Mouse (Mus musculus) left cerebral cortex, postnatal 36 days (tissue): ENCODE measurements around the gene Plekhg5. TPM values are rescaled to one million over a fixed set of nuclear protein-coding genes. Genes with fewer than 3 reads are reported as not detected.

Experiments used
- DNase-seq, 2 experiments: peaks; one replicate each; pipeline ENCODE4 v3.0.0; 2021 to 2022; ENCODE audit warnings: low spot score in 2 of 2, mixed read lengths in 1 of 2
- intact Hi-C: fragments of 180-260 bp; cut with DNase I; formaldehyde crosslinking; loops from one replicate; pipeline ENCODE4 v1.15.1; 2025
- total RNA-seq, 2 experiments: library from RNA; stranded (reverse); gene quantifications; 2 replicates each; pipeline ENCODE4 v1.2.3; 2021

Plekhg5 gene
- total RNA-seq, 2 experiments from 2014 or later, result 82.5 to 84.4 TPM

GRCm38 (mm10) chr4:152162748-152163147, 90.5 kb downstream of the Plekhg5 start:
- intact Hi-C loops, result no loop called here
- no peak for DNase-seq

Other genes with a start within 250 kb of the Plekhg5 start
- gene Camta1, start 210.6 kb upstream of the Plekhg5 start, total RNA-seq, result 100 to 1,000 TPM; 207 to 216 TPM
- gene Dnajc11, start 138.8 kb upstream of the Plekhg5 start, total RNA-seq, result 10 to 100 TPM; 66.0 to 69.2 TPM
- gene Thap3, start 83.5 kb upstream of the Plekhg5 start, total RNA-seq, result 10 to 100 TPM; 15.2 to 21.8 TPM
- gene Phf13, start 76.2 kb upstream of the Plekhg5 start, total RNA-seq, result 10 to 100 TPM; 11.3 to 16.5 TPM
- 10 to 100 TPM; 14.4 to 18.0 TPM for gene Klhl21, start 63.7 kb upstream of the Plekhg5 start, total RNA-seq
- 10 to 100 TPM; 10.3 to 13.3 TPM for gene Zbtb48, start 44.8 kb upstream of the Plekhg5 start, total RNA-seq
- under 1 TPM; 0.64 to 0.75 TPM for gene Tas1r1, start 33.9 kb upstream of the Plekhg5 start, total RNA-seq
- 10 to 100 TPM; 17.1 to 19.3 TPM for gene Nol9, start 33.2 kb upstream of the Plekhg5 start, total RNA-seq
- 10 to 100 TPM in 1 of 2 experiments, 1 to 10 TPM in 1; 8.7 to 10.1 TPM for gene Tnfrsf25, start 43.4 kb downstream of the Plekhg5 start, total RNA-seq
- 1 to 10 TPM; 1.4 to 2.0 TPM for gene Espn, start 79.9 kb downstream of the Plekhg5 start, total RNA-seq
- not detected for gene Hes2, start 86.4 kb downstream of the Plekhg5 start, total RNA-seq
- gene Acot7, start 105.6 kb downstream of the Plekhg5 start, total RNA-seq, result 100 to 1,000 TPM; 295 to 323 TPM
- 10 to 100 TPM; 28.0 to 31.2 TPM for gene Gpr153, start 201.7 kb downstream of the Plekhg5 start, total RNA-seq
- gene Hes3, start 219.2 kb downstream of the Plekhg5 start, total RNA-seq, result under 1 TPM in 1 of 2 experiments, not detected in 1; 0.35 TPM
- gene Icmt, start 224.7 kb downstream of the Plekhg5 start, total RNA-seq, result 10 to 100 TPM; 45.9 to 47.8 TPM
- 10 to 100 TPM; 10.2 to 17.0 TPM for gene Rnf207, start 246.5 kb downstream of the Plekhg5 start, total RNA-seq